Mouse (Mus musculus) embryonic facial prominence, embryonic 12.5 days (tissue): ENCODE results near the gene Tgtp2. TPM values are rescaled to one million over a fixed set of nuclear protein-coding genes. Genes with fewer than 3 reads are reported as not detected.
"Not testable (repeated sequence)": the region's sequence is repeated elsewhere in the genome, so short reads cannot be mapped to it uniquely, and the experiment has no call there.

Source experiments
- ATAC-seq: fragments of 200-750 bp; cut with Nextera tagmentation; 2 replicates; pipeline ENCODE4 v1.8.0; 2017; ENCODE audit not compliant: insufficient number of reproducible peaks, insufficient read depth, low FRiP score, low TSS enrichment
- H3K27ac ChIP-seq: fragments of 300-500 bp; sonication (generic); 2 replicates; pipeline ENCODE4 v1.5.1; 2016; ENCODE audit warnings: mild to moderate bottlenecking
- H3K27me3 ChIP-seq: fragments of 300-500 bp; sonication (generic); 2 replicates; pipeline ENCODE4 v1.6.1; 2016; ENCODE audit warnings: mild to moderate bottlenecking, moderate library complexity
- H3K36me3 ChIP-seq: fragments of 300-500 bp; sonication (generic); 2 replicates; pipeline ENCODE4 v1.6.1; 2016; ENCODE audit warnings: mild to moderate bottlenecking
- H3K4me1 ChIP-seq: fragments of 300-500 bp; sonication (generic); 2 replicates; pipeline ENCODE4 v1.6.1; 2016
- H3K4me2 ChIP-seq: fragments of 300-500 bp; sonication (generic); replicated peaks from 2 replicates; pipeline ENCODE4 v1.6.1; 2016; ENCODE audit warnings: mild to moderate bottlenecking, moderate library complexity
- H3K4me3 ChIP-seq: fragments of 300-500 bp; sonication (generic); 2 replicates; pipeline ENCODE4 v1.5.1; 2016; ENCODE audit warnings: mild to moderate bottlenecking
- H3K9ac ChIP-seq: fragments of 300-500 bp; sonication (generic); 2 replicates; pipeline ENCODE4 v1.6.1; 2016; ENCODE audit warnings: mild to moderate bottlenecking, moderate library complexity
- H3K9me3 ChIP-seq: fragments of 300-500 bp; sonication (generic); 2 replicates; pipeline ENCODE4 v1.6.1; 2016; ENCODE audit warnings: mild to moderate bottlenecking, moderate library complexity
- WGBS: fragments of 180-500 bp; shearing (Covaris S2); methylation state at CpG from one replicate; pipeline ENCODE4 v1.1.7; 2016; 5-methylcytosine and 5-hydroxymethylcytosine counted together
- polyA plus RNA-seq: library from polyadenylated mRNA; unstranded; fragments of >200 nt; fragmentation: Nextera tagmentation; extraction: Ambion mirVana; gene quantifications from 2 replicates; pipeline ENCODE4 v1.2.1, GENCODE M21; 2016

The Tgtp2 gene
- polyA plus RNA-seq, 1 experiment from 2014 or later = 0.15 TPM

GRCm38 (mm10) chr11:49083808-49084207, 19.8 kb upstream of the Tgtp2 start:
- Histone ChIP-seq H3K36me3 (no peaks in the 10 kb centered on the region), H3K4me3 (no peak overlapping the region), H3K27me3 (no peaks in the 10 kb centered on the region), H3K4me2 (no peak overlapping the region), H3K4me1 (peaks cover 8% of the 10 kb centered on the region), H3K9me3 (no peaks in the 10 kb centered on the region), H3K9ac (no peak overlapping the region), H3K27ac (no peak overlapping the region)
- no peak for ATAC-seq
- WGBS = 72% methylated on average over 3 of the region's 3 CpGs

DNA sequence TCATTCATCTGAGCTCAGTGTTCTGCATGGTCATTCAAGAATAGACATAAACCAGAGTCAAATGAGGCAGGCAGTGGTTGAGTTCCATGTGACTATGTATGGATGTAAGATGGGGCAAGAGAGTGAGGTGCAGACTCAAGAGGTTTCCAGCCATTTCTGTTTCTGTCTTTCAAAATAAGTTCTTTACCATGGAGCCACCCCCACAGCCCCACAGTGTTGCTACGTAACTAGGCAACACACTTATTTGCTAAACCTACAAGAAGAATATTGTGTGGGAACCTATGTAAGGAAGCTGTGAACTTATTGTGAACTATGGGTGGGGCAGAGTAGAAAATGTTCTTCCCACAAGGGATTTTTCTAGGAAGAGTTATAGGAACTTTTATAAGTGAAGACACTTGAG, 19.1 kb upstream of the Tgtp2 start:
- ATAC-seq = no peak
- H3K9ac ChIP-seq = no peak overlapping the region
- H3K27ac ChIP-seq = no peak overlapping the region
- H3K27me3 ChIP-seq = no peaks in the 10 kb centered on the region
- 89% methylated on average over 1 of the region's 1 CpGs for WGBS
- no peaks in the 10 kb centered on the region for H3K36me3 ChIP-seq
- H3K4me3 ChIP-seq = no peak overlapping the region
- no peaks in the 10 kb centered on the region for H3K9me3 ChIP-seq
- H3K4me1 ChIP-seq = peaks cover 4% of the 10 kb centered on the region
- H3K4me2 ChIP-seq = no peak overlapping the region

DNA sequence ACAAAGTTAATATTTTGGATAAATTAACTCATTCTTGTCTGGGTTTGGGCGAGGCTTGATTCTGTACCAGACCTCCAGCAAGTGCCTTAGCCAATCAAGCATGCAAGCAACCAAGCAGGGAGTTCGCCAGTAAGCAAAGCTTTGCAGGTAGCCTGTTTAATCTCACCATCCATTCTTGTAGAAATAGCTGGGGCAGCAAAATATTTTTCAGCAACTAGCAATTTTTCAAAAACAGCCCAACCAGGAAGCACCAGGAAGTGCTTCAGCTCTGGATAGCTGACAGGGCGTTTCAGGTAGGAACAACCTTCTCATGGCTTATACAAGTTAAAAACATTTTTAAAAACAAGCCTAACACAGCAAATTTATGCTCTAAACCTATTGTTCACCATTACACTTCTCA, 17.9 kb upstream of the Tgtp2 start:
- H3K9me3 ChIP-seq = no peaks in the 10 kb centered on the region
- no peaks in the 10 kb centered on the region for H3K27me3 ChIP-seq
- no peaks in the 10 kb centered on the region for H3K36me3 ChIP-seq
- 76% methylated on average over 3 of the region's 3 CpGs for WGBS
- no peak overlapping the region for H3K27ac ChIP-seq
- ATAC-seq = no peak
- H3K9ac ChIP-seq = no peak overlapping the region
- H3K4me1 ChIP-seq = no peaks in the 10 kb centered on the region
- H3K4me3 ChIP-seq = no peak overlapping the region
- H3K4me2 ChIP-seq = no peak overlapping the region

DNA sequence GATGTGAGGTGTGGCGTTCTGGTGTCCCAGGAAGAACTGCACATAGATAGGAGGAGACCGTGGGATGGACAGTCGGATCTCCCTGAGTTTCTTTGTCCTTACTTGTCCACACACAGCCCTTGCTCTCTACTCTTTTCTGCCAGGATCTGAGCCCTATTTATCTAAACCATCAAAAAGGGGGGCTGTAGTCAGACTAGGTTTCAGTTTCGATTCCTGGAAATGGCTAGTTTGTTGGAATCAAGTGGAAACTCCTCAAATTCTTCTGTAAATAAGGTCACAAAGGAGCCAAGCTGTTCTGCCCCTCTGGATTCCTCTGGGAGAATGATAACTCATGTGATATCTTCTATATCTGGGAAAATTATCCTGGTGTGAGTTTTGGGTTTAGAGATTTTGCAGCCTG, 17.4 kb upstream of the Tgtp2 start:
- Histone ChIP-seq H3K9me3 (no peaks in the 10 kb centered on the region), H3K9ac (no peak overlapping the region), H3K4me3 (no peak overlapping the region), H3K27ac (no peak overlapping the region), H3K36me3 (no peaks in the 10 kb centered on the region), H3K4me2 (no peak overlapping the region), H3K4me1 (no peaks in the 10 kb centered on the region), H3K27me3 (no peaks in the 10 kb centered on the region)
- 70% methylated on average over 4 of the region's 4 CpGs for WGBS
- ATAC-seq = no peak

GRCm38 (mm10) chr11:49080636-49081035, 16.6 kb upstream of the Tgtp2 start:
- no peaks in the 10 kb centered on the region for H3K27me3 ChIP-seq
- no peaks in the 10 kb centered on the region for H3K9me3 ChIP-seq
- H3K4me3 ChIP-seq = no peak overlapping the region
- H3K36me3 ChIP-seq = no peaks in the 10 kb centered on the region
- H3K4me2 ChIP-seq = no peak overlapping the region
- no peak overlapping the region for H3K9ac ChIP-seq
- 83% methylated on average over 1 of the region's 1 CpGs for WGBS
- H3K27ac ChIP-seq = no peak overlapping the region
- ATAC-seq = no peak
- H3K4me1 ChIP-seq = no peaks in the 10 kb centered on the region

DNA sequence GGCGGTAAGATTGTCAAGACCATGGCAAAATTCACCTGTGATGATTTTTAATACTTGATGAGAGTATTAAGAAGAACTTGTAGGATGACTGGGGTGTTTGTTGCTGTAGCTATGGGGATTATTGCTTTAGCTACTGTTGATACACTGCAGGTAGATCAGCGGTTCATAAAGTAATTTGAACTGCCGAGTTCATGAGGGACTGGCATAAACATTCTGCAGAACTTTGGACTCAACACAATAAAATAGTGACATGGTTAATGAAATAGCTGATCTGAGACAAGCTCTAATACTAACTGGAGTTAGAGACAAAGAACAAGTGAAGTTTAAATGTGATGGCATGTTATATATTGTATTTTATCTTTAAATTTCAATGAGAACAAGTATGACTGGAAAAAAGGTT, 14.7 kb upstream of the Tgtp2 start:
- Histone ChIP-seq H3K9me3 (no peaks in the 10 kb centered on the region), H3K36me3 (no peaks in the 10 kb centered on the region), H3K9ac (no peak overlapping the region), H3K4me2 (no peak overlapping the region), H3K4me1 (no peaks in the 10 kb centered on the region), H3K27me3 (no peaks in the 10 kb centered on the region), H3K4me3 (no peak overlapping the region), H3K27ac (no peak overlapping the region)
- no peak for ATAC-seq
- WGBS = 86% methylated on average over 3 of the region's 3 CpGs

DNA sequence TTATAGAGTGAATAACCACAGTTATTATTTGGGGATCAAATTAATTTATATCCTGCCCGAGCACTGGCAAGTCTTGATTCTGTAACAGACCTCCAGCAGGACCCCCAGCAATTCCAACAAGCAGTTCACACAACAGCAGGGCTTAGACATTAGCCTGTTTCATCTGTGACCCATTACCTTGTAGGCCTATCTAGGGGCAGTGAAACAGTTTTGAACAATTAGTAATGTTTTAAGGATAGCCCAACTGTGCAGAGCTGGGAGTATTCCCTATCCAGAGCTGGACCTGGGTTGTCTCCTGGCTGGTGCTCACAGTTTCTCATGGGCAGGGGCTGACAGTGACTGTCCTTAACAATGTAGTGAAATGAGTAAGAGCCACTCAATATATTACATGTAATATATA, 13.0 kb upstream of the Tgtp2 start:
- H3K27ac ChIP-seq = no peak overlapping the region
- no peak overlapping the region for H3K4me2 ChIP-seq
- H3K9ac ChIP-seq = no peak overlapping the region
- H3K27me3 ChIP-seq = no peaks in the 10 kb centered on the region
- no peaks in the 10 kb centered on the region for H3K36me3 ChIP-seq
- no peak for ATAC-seq
- H3K4me3 ChIP-seq = no peak overlapping the region
- no peaks in the 10 kb centered on the region for H3K4me1 ChIP-seq
- WGBS = 67% methylated on average over 1 of the region's 1 CpGs
- H3K9me3 ChIP-seq = no peaks in the 10 kb centered on the region

DNA sequence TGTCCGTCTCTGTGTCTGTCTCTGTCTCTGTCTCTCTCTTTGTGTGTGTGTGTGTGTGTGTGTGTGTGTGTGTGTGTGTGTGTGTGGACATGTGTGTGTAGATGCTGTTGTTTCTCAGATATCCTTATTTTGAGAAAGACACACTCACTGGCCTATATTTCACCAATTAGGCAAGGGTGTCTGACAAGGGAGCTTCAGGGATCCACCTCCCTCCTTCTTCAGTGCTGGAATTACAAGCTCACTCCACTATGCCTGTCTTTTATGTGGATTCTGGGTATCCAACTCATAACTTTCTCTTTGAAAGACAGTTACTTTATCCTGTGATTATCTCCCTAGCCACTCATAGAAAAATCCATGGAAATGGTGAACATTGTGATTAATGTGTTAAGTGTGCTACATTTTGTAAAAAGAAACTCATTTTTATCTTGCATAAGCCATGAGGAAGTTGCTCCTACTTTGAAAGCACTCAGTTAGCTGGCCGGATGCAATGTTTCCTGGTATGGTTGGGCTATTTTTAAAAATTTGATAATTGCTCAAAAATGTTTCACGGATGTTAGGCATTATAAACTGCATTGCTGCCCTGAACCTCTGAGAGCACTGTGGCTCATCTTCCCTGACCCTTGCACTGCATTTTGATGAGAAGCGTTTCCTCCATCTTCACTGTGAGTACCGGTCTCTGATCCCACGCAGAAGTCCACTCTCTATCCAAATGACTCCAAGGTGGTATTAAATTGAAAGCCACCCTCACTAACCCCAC, 12.2 kb upstream of the Tgtp2 start, which contains the start of gene Ifi47:
Gene Ifi47, plus strand, starts transcription at position 587 of the 757 bp plus-strand sequence.
- H3K27ac ChIP-seq, H3K4me2 ChIP-seq, H3K9ac ChIP-seq, H3K4me3 ChIP-seq, H3K27me3 ChIP-seq, ATAC-seq, H3K9me3 ChIP-seq, H3K4me1 ChIP-seq, H3K36me3 ChIP-seq: not testable (repeated sequence)
- 68% methylated on average over 6 of the region's 6 CpGs for WGBS

GRCm38 (mm10) chr11:49068358-49068757, 4.4 kb upstream of the Tgtp2 start:
- H3K9me3 ChIP-seq = no peaks in the 10 kb centered on the region
- no peak overlapping the region for H3K4me3 ChIP-seq
- ATAC-seq = no peak
- H3K27ac ChIP-seq = no peak overlapping the region
- H3K4me1 ChIP-seq = no peaks in the 10 kb centered on the region
- no peaks in the 10 kb centered on the region for H3K36me3 ChIP-seq
- no peaks in the 10 kb centered on the region for H3K27me3 ChIP-seq
- no peak overlapping the region for H3K4me2 ChIP-seq
- WGBS = 88% methylated on average over 1 of the region's 1 CpGs
- H3K9ac ChIP-seq = no peak overlapping the region

DNA sequence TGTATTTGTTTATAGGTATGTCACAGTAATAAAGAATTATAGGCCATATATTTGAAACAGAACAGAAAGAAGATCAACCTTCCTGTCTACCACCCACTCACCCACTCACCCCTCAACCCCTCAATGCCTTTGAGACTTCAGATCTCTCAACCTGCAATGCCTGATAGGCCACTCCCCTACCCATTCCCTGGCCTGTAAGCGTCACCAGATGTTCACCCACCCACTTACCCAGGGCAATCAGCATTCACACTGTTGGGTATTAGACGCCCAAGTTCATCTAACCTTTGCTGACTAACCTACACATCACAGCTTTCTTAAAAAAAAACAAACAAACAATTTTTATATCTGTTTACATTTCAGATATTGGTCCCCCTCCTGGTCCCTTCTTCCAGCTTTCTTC, 2.1 kb downstream of the Tgtp2 start:
- 78% methylated on average over 2 of the region's 2 CpGs for WGBS
- H3K9ac ChIP-seq, H3K4me3 ChIP-seq: not testable (repeated sequence)

GRCm38 (mm10) chr11:49060061-49060460, 3.9 kb downstream of the Tgtp2 start:
- not testable (repeated sequence) for H3K4me2 ChIP-seq, H3K27ac ChIP-seq, H3K36me3 ChIP-seq, H3K27me3 ChIP-seq, H3K9me3 ChIP-seq, H3K4me1 ChIP-seq, H3K9ac ChIP-seq, ATAC-seq, H3K4me3 ChIP-seq
- 85% methylated on average over 2 of the region's 3 CpGs for WGBS

More for the DNA sequence above, 2.1 kb downstream of the Tgtp2 start:
- H3K4me2 ChIP-seq, ATAC-seq, H3K4me1 ChIP-seq, H3K9me3 ChIP-seq, H3K27me3 ChIP-seq, H3K27ac ChIP-seq, H3K36me3 ChIP-seq: not testable (repeated sequence)

DNA sequence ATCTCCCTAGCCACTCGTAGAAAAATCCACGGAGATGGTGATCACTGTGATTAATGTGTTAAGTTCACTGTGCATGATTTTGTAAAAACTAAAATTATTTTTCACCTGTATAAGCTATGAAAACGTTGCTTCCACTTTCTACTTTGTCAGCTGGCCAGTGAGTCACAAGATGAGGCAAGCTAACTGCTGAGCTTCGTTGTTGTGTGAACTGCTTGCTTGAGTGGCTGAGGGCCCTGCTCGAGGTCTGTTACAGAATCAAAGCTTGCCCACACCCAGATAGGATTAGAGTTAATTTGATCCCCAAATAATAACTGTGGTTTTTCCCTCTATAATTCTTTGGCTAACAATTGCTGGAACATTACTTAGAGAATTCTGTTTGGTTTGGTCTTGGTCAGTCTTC, 12.1 kb downstream of the Tgtp2 start:
- not testable (repeated sequence) for H3K27me3 ChIP-seq, H3K4me1 ChIP-seq, H3K9me3 ChIP-seq, ATAC-seq, H3K36me3 ChIP-seq, H3K9ac ChIP-seq, H3K4me3 ChIP-seq, H3K4me2 ChIP-seq, H3K27ac ChIP-seq
- WGBS = no CpG with 5 or more reads among the region's 5 CpGs
